Mouse (Mus musculus) liver, postnatal 0 days (tissue): ENCODE measurements around the gene Olfr1047.

Experiments used
- CTCF ChIP-seq: sonication (generic); IDR thresholded peaks from 2 replicates; pipeline ENCODE4 v1.5.1; 2016; ENCODE audit warnings: antibody characterized with exemption, low read depth
- EP300 ChIP-seq: IDR thresholded peaks from 2 replicates; pipeline ENCODE4 v1.6.1; 2016; ENCODE audit warnings: antibody characterized with exemption, low read depth, mild to moderate bottlenecking

GRCm38 (mm10) chr2:86231301-86231700 is at the start of gene Olfr1047:
- TF ChIP-seq CTCF (no peak), EP300 (no peak)
